ENCODE assay signal across 22 mouse cellular contexts in the genomic region with DNA sequence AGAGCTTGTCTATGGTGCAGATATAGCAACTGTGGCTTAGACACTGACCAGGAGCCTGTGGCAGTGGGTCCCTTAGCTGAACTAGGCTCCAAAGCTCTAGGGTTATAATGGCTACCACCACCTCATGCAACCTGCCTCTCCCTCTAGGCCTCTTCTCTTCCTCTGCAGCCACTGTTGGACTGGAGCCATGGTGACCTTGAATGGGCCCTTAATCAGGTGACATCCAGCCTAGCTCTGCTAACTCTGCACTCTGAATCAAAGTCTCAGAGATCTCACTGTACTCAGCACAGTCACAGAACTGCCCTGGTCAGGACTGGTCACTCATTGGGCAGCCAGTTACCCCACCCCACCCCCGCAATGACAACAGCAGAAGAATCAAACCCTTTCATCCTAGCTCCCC. TPM values are rescaled to one million over a fixed set of nuclear protein-coding genes. Genes with fewer than 3 reads are reported as not detected.
DNase-seq lines count a peak whose midpoint lies in the region; ATAC-seq and TF ChIP-seq lines count a peak whose summit lies in the region.
"Had no signal": no experiment of that assay in that cellular context is flagged by ENCODE, and none has a peak within 500 bp of the region (broad histone marks: within the 10 kb centered on the region; RNA-seq: fewer than 3 reads in every experiment).

No protein-coding gene starts in this region.

- no peak for TF ChIP-seq CTCF in heart, postnatal 0 days (IDR thresholded peaks at IDR 0.05; ENCODE audit: low read depth)
- no peak for TF ChIP-seq CTCF in liver, postnatal 0 days (IDR thresholded peaks at IDR 0.05; ENCODE audit: low read depth)

- intact Hi-C loops in heart, postnatal 36 days (cut with DNase I), result no loop called here
- intact Hi-C loops in left cerebral cortex, postnatal 14 days (cut with DNase I), result no loop called here

- no peak overlapping the region for H3K4me3 ChIP-seq in heart, postnatal 0 days (ENCODE audit: low read depth, low read length)
- H3K4me3 ChIP-seq in liver, postnatal 0 days (ENCODE audit: low read depth, low read length), result no peak overlapping the region
- no peak overlapping the region for H3K4me3 ChIP-seq in liver, embryonic 12.5 days
- H3K4me3 ChIP-seq: embryonic facial prominence, embryonic 13.5 days; intestine, embryonic 15.5 days; layer of hippocampus, adult 2 months had no signal

- no peaks in the 10 kb centered on the region for H3K36me3 ChIP-seq in heart, postnatal 0 days (replicated peaks; ENCODE audit: control insufficient read depth, insufficient read depth, low read length)
- no peaks in the 10 kb centered on the region for H3K36me3 ChIP-seq in liver, postnatal 0 days (replicated peaks; ENCODE audit: insufficient read depth, low read length)
- H3K36me3 ChIP-seq in liver, embryonic 12.5 days, result no peaks in the 10 kb centered on the region
- H3K36me3 ChIP-seq: embryonic facial prominence, embryonic 13.5 days; intestine, embryonic 15.5 days had no signal

- H3K4me1 ChIP-seq in heart, postnatal 0 days (ENCODE audit: control insufficient read depth, insufficient read depth), result no peaks in the 10 kb centered on the region
- no peaks in the 10 kb centered on the region for H3K4me1 ChIP-seq in liver, postnatal 0 days (ENCODE audit: insufficient read depth)
- H3K4me1 ChIP-seq in liver, embryonic 12.5 days, result no peaks in the 10 kb centered on the region
- H3K4me1 ChIP-seq: intestine, embryonic 15.5 days had no signal

- DNase-seq in heart, postnatal 0 days (ENCODE audit: low spot score), result peak; percentile 20
- DNase-seq in heart, adult 11 months, result no peak
- no peak for DNase-seq in liver, postnatal 0 days
- DNase-seq in heart, postnatal 36 days, result peak; percentile 8 to 9
- peak; percentile 62 to 75 for DNase-seq in kidney, postnatal 25 days
- DNase-seq in left cerebral cortex, postnatal 14 days (ENCODE audit: low spot score in 2 of 2), result no peak
- DNase-seq in spleen, adult 12 weeks (ENCODE audit: low spot score), result no peak
- DNase-seq: cerebellum, postnatal 10 days; gastrocnemius, postnatal 36 days; layer of hippocampus, postnatal 36 days; lung, adult 18-20 months; right cerebral cortex, postnatal 25 days had no signal

- H3K4me2 ChIP-seq in heart, postnatal 0 days (ENCODE audit: low read depth, low read length), result no peak overlapping the region
- no peak overlapping the region for H3K4me2 ChIP-seq in liver, postnatal 0 days (ENCODE audit: low read depth, low read length)
- H3K4me2 ChIP-seq in liver, embryonic 12.5 days, result no peak overlapping the region
- H3K4me2 ChIP-seq: embryonic facial prominence, embryonic 13.5 days; hindbrain, embryonic 14.5 days; intestine, embryonic 15.5 days had no signal

- no peak overlapping the region for H3K27ac ChIP-seq in heart, postnatal 0 days (ENCODE audit: low read depth)
- no peak overlapping the region for H3K27ac ChIP-seq in liver, postnatal 0 days (ENCODE audit: low read depth)
- H3K27ac ChIP-seq in liver, embryonic 12.5 days, result no peak overlapping the region
- H3K27ac ChIP-seq: embryonic facial prominence, embryonic 13.5 days; hindbrain, embryonic 14.5 days; intestine, embryonic 15.5 days; layer of hippocampus, adult 2 months had no signal

- no peaks in the 10 kb centered on the region for H3K9me3 ChIP-seq in heart, postnatal 0 days (replicated peaks; ENCODE audit: control insufficient read depth, low read length)
- H3K9me3 ChIP-seq in liver, postnatal 0 days (ENCODE audit: low read length), result no peaks in the 10 kb centered on the region
- no peaks in the 10 kb centered on the region for H3K9me3 ChIP-seq in liver, embryonic 12.5 days (replicated peaks)
- H3K9me3 ChIP-seq: embryonic facial prominence, embryonic 13.5 days; intestine, embryonic 15.5 days had no signal

- ATAC-seq in heart, postnatal 0 days (ENCODE audit: insufficient read depth, low read depth), result peak; percentile 47; the same call in 1 of the 2 replicates
- ATAC-seq in liver, postnatal 0 days, result peak; percentile 45
- ATAC-seq in liver, embryonic 12.5 days, result no peak
- ATAC-seq: forebrain, embryonic 14.5 days; intestine, embryonic 15.5 days; midbrain, embryonic 16.5 days had no signal

- no peak overlapping the region for H3K9ac ChIP-seq in heart, postnatal 0 days (replicated peaks; ENCODE audit: low read depth, low read length)
- H3K9ac ChIP-seq in liver, postnatal 0 days (replicated peaks), result no peak overlapping the region
- H3K9ac ChIP-seq in liver, embryonic 12.5 days, result no peak overlapping the region
- H3K9ac ChIP-seq: embryonic facial prominence, embryonic 13.5 days; hindbrain, embryonic 14.5 days; intestine, embryonic 15.5 days had no signal

- H3K27me3 ChIP-seq in heart, postnatal 0 days (ENCODE audit: control insufficient read depth, insufficient read depth, low read length), result 0 out of 2 replicates have a peak, but pooled peaks cover 12% of the 10 kb centered on the region
- H3K27me3 ChIP-seq in liver, postnatal 0 days (ENCODE audit: insufficient read depth, low read length), result no peaks in the 10 kb centered on the region
- H3K27me3 ChIP-seq in liver, embryonic 12.5 days (replicated peaks), result peaks cover 9% of the 10 kb centered on the region; the same call in 1 of the 2 replicates
- H3K27me3 ChIP-seq: embryonic facial prominence, embryonic 13.5 days; intestine, embryonic 15.5 days had no signal

- no peak for TF ChIP-seq EP300 in heart, postnatal 0 days (IDR thresholded peaks at IDR 0.05; ENCODE audit: low read depth)
- no peak for TF ChIP-seq EP300 in liver, postnatal 0 days (IDR thresholded peaks at IDR 0.05; ENCODE audit: low read depth)

- WGBS in heart, postnatal 0 days, result 93% methylated on average over 1 of the region's 1 CpGs
- WGBS in liver, postnatal 0 days (ENCODE audit: insufficient replicate concordance), result 92% methylated on average over 1 of the region's 1 CpGs
- 56% methylated on average over 1 of the region's 1 CpGs for WGBS in liver, embryonic 12.5 days (ENCODE audit: insufficient replicate concordance)

RNA-seq across cellular contexts. Expression of a gene that starts 44.4 kb away (rescaled TPM):
- not detected in 2 replicates for total RNA-seq in heart, postnatal 0 days (2014; rRNA removed; ENCODE audit: low replicate concordance)
- polyA plus RNA-seq in heart, postnatal 0 days (2015; fragmentation: Nextera tagmentation; extraction: Ambion mirVana), result not detected in 2 replicates
- polyA plus RNA-seq in liver, postnatal 0 days (2015; fragmentation: Nextera tagmentation; extraction: Ambion mirVana), result 0.04 TPM in 1 of 2 replicates, not detected in the other
- 0.04 TPM in 1 of 2 replicates, not detected in the other for polyA plus RNA-seq in liver, embryonic 12.5 days (2016; fragmentation: Nextera tagmentation; extraction: Ambion mirVana)
- total RNA-seq in heart, postnatal 36 days (2021), result not detected
- total RNA-seq in left cerebral cortex, postnatal 14 days (2021), result 10 to 100 TPM; 11.5 to 18.4 TPM
- total RNA-seq: gastrocnemius, postnatal 36 days; neutrophil, adult 5-6 weeks had no signal
- polyA plus RNA-seq: heart, embryonic 14.5 days; intestine, embryonic 15.5 days; urinary bladder, adult 2 months had no signal

Comparison
In these comparisons a context has a peak if more than half of its experiments do, and no peak if none do; other contexts are left out.
1. DNase-seq: peak in heart, postnatal 0 days (single experiment), heart, postnatal 36 days (2 of 2) and kidney, postnatal 25 days (2 of 2); none in heart, adult 11 months (single experiment), liver, postnatal 0 days (single experiment), left cerebral cortex, postnatal 14 days (0 of 2) and spleen, adult 12 weeks (single experiment).
2. RNA of a gene that starts 44.4 kb away (total RNA-seq): 11.5 to 18.4 TPM in left cerebral cortex, postnatal 14 days; not detected in heart, postnatal 36 days and not detected in heart, postnatal 0 days; every median in the first group is over 10 times any median in the second.